Mouse (Mus musculus): ENCODE results near the gene Zpr1. TPM values are rescaled to one million over a fixed set of nuclear protein-coding genes. Genes with fewer than 3 reads are reported as not detected.
A peak's percentile ranks its signal among the peaks of the same experiment; 100 is the strongest.

The Zpr1 gene
- polyA plus RNA-seq, 1 experiment from 2014 or later, result 53.6 TPM

DNA sequence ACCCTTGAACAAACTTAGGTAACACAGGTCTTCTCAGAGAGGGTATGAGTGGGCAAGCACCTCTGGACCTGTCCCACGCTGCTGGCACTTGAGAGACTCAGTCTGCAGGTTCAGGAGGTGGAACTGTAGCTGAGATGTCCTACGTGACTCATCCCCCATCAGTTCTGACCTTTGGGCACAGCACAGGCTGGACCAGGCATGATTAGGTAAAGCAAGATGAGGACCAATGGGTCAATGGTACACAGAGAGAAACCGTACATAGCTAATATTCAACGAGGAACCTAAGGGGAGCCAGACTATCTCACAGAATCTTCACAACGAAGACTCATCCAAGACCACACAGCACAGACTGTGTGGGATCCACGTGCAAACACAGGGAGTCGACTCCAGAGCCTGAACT is 34.0 kb upstream of the Zpr1 start:
- no peak overlapping the region for H3K4me2 ChIP-seq
- no peaks in the 10 kb centered on the region for H3K36me3 ChIP-seq
- 86% methylated on average over 7 of the region's 7 CpGs for WGBS

DNA sequence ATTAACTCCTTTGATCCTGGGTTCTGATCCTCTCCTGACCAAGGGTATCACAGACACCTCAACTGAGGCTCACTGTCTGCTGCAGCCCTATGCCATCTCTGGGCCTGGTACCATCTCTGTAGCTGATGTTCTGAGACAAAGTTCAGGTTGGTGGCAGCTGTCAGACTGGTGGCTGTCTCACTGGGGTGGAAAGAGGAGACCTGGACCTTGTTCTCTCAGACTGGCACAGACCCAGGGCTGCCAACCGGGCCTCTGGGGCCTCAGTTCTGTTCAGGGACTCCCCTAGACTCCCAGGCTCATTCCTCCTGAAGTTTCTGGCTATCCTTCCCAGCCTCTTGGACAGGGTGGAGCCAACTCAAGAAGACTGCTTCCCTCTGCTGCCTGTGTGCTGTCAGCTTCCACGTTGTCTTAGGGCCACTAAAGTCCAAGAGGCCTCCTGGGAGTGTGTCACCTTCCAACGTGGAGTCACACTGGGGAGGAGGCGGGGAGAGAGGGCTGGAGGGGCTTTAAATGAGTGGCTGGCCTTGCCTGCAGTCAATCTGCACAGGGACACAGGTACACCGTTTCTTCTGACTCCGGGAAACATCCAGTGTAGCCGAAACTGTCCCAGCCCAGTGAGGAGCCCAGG is 32.2 kb upstream of the Zpr1 start, which contains the start of gene Apoa4:
TSS of gene Apoa4 (plus strand) at position 171 of the 628 bp plus-strand sequence.
- no peak within 1 kb of the TSS for H3K27ac ChIP-seq
- H3K27me3 ChIP-seq, result no peaks in the 10 kb centered on the region
- H3K36me3 ChIP-seq, result no peaks in the 10 kb centered on the region
- no peak within 1 kb of the TSS for H3K9ac ChIP-seq
- H3K9me3 ChIP-seq, result no peaks in the 10 kb centered on the region
- ATAC-seq (ENCODE audit: insufficient number of reproducible peaks, insufficient read depth, low FRiP score, low TSS enrichment, low read depth), result no peak
- H3K4me1 ChIP-seq, result no peaks in the 10 kb centered on the region
- WGBS, result 66% methylated on average over 7 of the region's 7 CpGs
- no peak within 1 kb of the TSS for H3K4me2 ChIP-seq
- no peak within 1 kb of the TSS for H3K4me3 ChIP-seq

More for the DNA sequence above, 34.0 kb upstream of the Zpr1 start:
- Histone ChIP-seq H3K9ac (no peak overlapping the region), H3K27ac (no peak overlapping the region), H3K9me3 (no peaks in the 10 kb centered on the region), H3K27me3 (no peaks in the 10 kb centered on the region), H3K4me1 (no peaks in the 10 kb centered on the region), H3K4me3 (no peak overlapping the region)
- no peak for ATAC-seq (ENCODE audit: insufficient number of reproducible peaks, insufficient read depth, low FRiP score, low TSS enrichment, low read depth)

DNA sequence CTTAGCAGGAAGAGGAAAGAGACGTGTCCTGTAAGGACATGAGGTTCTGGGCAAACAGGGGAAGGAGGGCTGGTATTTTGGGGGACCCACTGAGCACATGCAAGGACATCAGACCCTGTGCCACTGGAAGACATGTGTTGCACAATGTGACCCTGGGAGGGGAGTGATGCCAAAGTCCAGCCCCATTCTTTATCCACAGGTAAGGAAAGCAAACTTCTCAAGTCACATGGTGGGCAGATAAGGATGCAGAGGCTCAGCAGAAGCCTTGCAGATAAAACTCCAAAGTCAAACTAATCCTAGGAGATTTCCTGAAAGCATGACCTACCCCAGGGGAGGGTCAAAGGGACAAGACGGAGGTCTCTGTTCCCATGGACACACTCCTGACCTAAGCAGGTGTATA is 31.0 kb upstream of the Zpr1 start:
- 69% methylated on average over 2 of the region's 2 CpGs for WGBS
- no peak overlapping the region for H3K9ac ChIP-seq
- no peak for ATAC-seq (ENCODE audit: insufficient number of reproducible peaks, insufficient read depth, low FRiP score, low TSS enrichment, low read depth)
- H3K36me3 ChIP-seq, result no peaks in the 10 kb centered on the region
- no peak overlapping the region for H3K4me3 ChIP-seq
- H3K9me3 ChIP-seq, result no peaks in the 10 kb centered on the region
- H3K27ac ChIP-seq, result no peak overlapping the region
- no peaks in the 10 kb centered on the region for H3K27me3 ChIP-seq
- no peak overlapping the region for H3K4me2 ChIP-seq
- H3K4me1 ChIP-seq, result no peaks in the 10 kb centered on the region

DNA sequence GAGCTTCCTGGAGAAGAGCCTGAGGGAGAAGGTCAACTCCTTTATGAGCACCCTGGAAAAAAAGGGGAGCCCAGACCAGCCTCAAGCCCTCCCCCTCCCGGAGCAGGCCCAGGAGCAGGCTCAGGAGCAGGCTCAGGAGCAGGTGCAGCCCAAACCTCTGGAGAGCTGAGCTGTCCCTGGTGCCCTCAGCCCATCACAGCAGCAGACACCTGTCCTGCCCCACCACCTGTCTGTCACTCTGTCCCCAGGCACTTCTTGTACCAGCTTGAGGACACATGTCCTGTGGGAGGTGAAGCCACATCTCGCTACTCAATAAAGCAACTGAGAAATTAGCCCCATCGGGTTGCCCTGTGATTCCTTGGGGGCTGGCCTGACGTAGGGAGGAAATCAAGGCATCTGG is 29.7 kb upstream of the Zpr1 start:
- no peak overlapping the region for H3K27ac ChIP-seq
- H3K9me3 ChIP-seq, result no peaks in the 10 kb centered on the region
- no peaks in the 10 kb centered on the region for H3K4me1 ChIP-seq
- H3K4me3 ChIP-seq, result no peak overlapping the region
- no peak for ATAC-seq (ENCODE audit: insufficient number of reproducible peaks, insufficient read depth, low FRiP score, low TSS enrichment, low read depth)
- no peaks in the 10 kb centered on the region for H3K36me3 ChIP-seq
- H3K4me2 ChIP-seq, result no peak overlapping the region
- no peak overlapping the region for H3K9ac ChIP-seq
- H3K27me3 ChIP-seq, result no peaks in the 10 kb centered on the region
- 53% methylated on average over 4 of the region's 4 CpGs for WGBS

DNA sequence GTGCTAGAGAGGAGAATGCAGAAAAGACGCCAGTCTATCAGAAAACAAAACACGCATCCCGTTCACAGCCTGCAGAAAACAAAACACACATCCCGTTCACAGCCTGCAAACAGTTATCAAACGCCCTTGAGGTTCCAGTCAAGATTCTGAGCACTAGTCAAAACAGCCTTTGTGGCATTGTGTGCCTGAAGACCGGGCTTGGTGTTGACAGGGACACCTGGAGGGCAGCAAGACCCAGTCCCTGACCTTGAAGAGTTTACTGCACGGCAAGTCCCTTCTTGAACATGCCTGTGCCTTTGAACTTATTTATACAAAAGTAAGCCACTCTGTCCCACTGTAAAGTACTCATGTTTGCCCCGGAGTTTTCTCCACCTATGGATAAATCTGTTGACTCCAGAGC is 29.3 kb upstream of the Zpr1 start:
- Histone ChIP-seq H3K9ac (no peak overlapping the region), H3K9me3 (no peaks in the 10 kb centered on the region), H3K4me1 (no peaks in the 10 kb centered on the region), H3K36me3 (no peaks in the 10 kb centered on the region), H3K27me3 (no peaks in the 10 kb centered on the region), H3K4me3 (no peak overlapping the region), H3K27ac (no peak overlapping the region), H3K4me2 (no peak overlapping the region)
- 42% methylated on average over 8 of the region's 8 CpGs for WGBS
- ATAC-seq (ENCODE audit: insufficient number of reproducible peaks, insufficient read depth, low FRiP score, low TSS enrichment, low read depth), result no peak

DNA sequence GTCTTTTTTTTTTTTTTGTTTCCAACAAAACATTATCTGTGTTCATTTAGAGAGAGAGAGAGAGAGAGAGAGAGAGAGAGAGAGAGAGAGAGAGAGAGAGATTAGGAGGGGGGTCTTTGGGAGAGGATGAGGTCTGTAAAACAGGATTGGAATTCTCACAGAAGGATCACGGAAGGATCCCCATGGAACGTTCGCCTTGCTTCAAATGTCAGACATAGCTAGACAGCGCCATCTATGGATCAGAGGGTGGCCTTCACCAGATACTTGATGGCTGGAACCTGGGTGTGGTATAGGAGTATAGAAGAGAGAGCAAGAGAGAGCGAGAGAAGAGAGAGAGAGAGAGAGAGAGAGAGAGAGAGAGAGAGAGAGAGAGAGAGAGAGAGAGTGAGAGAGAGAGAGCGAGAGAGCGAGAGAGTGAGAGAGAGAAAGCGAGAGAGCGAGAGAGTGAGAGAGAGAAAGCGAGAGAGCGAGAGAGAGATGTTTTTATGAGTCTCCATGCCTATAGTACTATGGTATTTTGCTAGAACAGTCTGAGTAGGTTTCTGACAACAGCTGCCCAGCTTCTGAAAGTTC is 26.0 kb upstream of the Zpr1 start:
- ATAC-seq (ENCODE audit: insufficient number of reproducible peaks, insufficient read depth, low FRiP score, low TSS enrichment, low read depth), result no peak
- peak overlapping the region; percentile 37 for H3K4me2 ChIP-seq
- H3K4me3 ChIP-seq, result no peak overlapping the region
- H3K27ac ChIP-seq, result no peak overlapping the region
- H3K4me1 ChIP-seq, result no peaks in the 10 kb centered on the region
- H3K9ac ChIP-seq, result 0 out of 2 replicates have a peak overlapping the region, but pooled peaks have one; percentile 21
- H3K36me3 ChIP-seq, result no peaks in the 10 kb centered on the region
- no peaks in the 10 kb centered on the region for H3K9me3 ChIP-seq
- H3K27me3 ChIP-seq, result no peaks in the 10 kb centered on the region
- 28% methylated on average over 11 of the region's 11 CpGs for WGBS

DNA sequence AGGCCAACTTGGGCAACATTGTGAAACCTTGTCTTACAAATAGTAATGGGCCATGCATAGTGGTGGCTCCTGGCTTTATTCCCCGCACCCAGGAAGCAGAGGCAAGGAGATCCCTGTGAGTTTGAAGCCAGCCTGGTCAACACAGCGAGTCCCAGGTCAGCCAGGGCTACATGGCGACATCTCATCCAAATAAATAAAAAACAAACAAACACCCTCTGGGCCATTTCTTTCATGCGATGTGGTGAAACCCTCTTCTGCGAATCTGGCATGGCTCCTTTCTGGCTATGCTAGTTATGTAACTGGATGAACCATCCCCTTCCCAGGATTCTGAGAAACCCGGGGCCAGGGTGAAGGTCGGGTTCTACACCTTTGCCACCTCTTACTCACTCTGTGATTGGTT is 16.7 kb upstream of the Zpr1 start:
- no peak for ATAC-seq (ENCODE audit: insufficient number of reproducible peaks, insufficient read depth, low FRiP score, low TSS enrichment, low read depth)
- WGBS, result 89% methylated on average over 7 of the region's 7 CpGs

DNA sequence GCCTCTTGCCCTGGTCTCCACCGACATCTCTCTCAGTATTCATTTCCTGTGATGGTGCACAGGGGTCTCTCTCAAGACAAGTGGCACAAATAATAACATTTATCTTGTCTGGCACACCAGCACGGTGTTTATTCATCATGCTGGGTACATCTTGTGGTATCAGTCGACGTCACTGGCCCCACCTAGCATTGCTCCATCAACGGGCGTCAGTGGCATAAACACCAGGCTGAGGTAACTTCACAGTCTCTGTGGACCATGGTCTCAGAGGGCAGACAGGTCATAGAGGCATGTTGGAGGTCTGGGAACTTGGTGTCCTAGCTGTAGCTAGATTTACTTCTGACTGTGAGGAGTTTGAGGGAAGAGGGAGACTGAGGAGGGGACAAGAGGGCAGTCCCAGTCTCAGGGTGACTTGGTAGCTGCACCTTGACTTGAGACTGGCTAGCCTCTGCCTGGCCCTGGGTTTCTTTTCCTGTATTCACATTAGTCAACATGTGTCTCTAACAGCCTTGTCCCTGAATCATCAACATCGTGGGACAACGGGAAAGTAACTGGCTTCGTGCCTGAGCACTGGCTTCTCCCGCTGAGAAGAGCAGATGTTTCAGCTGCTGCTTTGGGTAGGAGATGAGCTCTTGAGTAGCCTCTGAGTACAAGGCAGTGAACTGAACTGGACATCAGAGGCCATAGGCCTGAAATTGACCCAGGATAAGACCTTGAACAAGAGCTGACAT is 16.0 kb upstream of the Zpr1 start:
- no peaks in the 10 kb centered on the region for H3K36me3 ChIP-seq
- no peak for ATAC-seq (ENCODE audit: insufficient number of reproducible peaks, insufficient read depth, low FRiP score, low TSS enrichment, low read depth)
- no peaks in the 10 kb centered on the region for H3K27me3 ChIP-seq
- H3K9ac ChIP-seq, result no peak overlapping the region
- WGBS, result 90% methylated on average over 10 of the region's 10 CpGs
- no peak overlapping the region for H3K4me2 ChIP-seq
- H3K9me3 ChIP-seq, result no peaks in the 10 kb centered on the region
- no peak overlapping the region for H3K27ac ChIP-seq
- H3K4me1 ChIP-seq, result no peaks in the 10 kb centered on the region
- no peak overlapping the region for H3K4me3 ChIP-seq

More for the DNA sequence above, 16.7 kb upstream of the Zpr1 start:
- Histone ChIP-seq H3K4me1 (no peaks in the 10 kb centered on the region), H3K9me3 (no peaks in the 10 kb centered on the region), H3K27me3 (no peaks in the 10 kb centered on the region), H3K9ac (no peak overlapping the region), H3K4me2 (no peak overlapping the region), H3K36me3 (no peaks in the 10 kb centered on the region), H3K4me3 (no peak overlapping the region), H3K27ac (no peak overlapping the region)

DNA sequence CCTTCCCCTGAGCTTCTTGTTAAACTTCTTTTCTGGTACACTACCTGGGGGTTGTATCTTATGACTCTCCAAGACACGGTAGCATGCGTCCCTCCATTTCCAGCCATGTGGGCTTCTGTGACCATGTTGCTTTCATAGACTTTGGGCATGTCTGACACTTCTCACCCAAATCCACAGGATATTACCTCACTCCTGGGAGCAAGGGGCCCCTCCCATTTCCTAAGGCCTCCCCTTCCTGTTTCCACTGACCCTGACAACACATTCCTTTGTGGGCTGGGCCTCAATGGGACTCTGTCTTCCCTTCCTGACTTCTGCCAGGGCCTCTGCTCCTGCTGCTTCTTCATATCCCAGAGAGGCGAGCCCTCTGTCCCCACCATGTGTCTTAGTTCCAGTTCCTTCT is 15.3 kb upstream of the Zpr1 start:
- no peak for ATAC-seq (ENCODE audit: insufficient number of reproducible peaks, insufficient read depth, low FRiP score, low TSS enrichment, low read depth)
- whole genome bisulfite sequencing, result 80% methylated on average over 3 of the region's 3 CpGs
- no peaks in the 10 kb centered on the region for H3K27me3 ChIP-seq

DNA sequence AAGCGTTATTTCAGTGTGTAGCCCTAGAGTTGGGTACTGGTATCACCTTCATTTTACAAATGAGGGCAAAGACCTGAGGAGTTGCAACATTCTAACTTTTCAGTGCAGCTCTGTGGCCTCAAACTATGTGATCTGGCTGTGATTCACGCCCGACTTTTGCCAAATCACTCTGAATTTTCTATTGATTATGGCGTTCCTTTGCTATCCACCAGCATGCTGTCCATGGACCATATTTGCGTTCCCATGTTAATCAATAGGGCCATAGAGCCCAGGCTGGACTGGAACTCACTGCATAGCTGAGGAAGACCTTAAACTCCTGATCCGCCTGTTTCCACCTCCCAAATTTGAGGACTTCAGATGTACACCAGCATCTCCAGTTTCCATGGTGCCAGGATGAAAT is 13.8 kb upstream of the Zpr1 start:
- Histone ChIP-seq H3K36me3 (no peaks in the 10 kb centered on the region), H3K27me3 (no peaks in the 10 kb centered on the region), H3K27ac (no peak overlapping the region), H3K9me3 (no peaks in the 10 kb centered on the region), H3K4me1 (no peaks in the 10 kb centered on the region), H3K9ac (no peak overlapping the region), H3K4me2 (no peak overlapping the region), H3K4me3 (no peak overlapping the region)
- no peak for ATAC-seq (ENCODE audit: insufficient number of reproducible peaks, insufficient read depth, low FRiP score, low TSS enrichment, low read depth)
- 88% methylated on average over 6 of the region's 6 CpGs for WGBS

More for the DNA sequence above, 15.3 kb upstream of the Zpr1 start:
- Histone ChIP-seq H3K4me3 (no peak overlapping the region), H3K9me3 (no peaks in the 10 kb centered on the region), H3K9ac (no peak overlapping the region), H3K4me1 (no peaks in the 10 kb centered on the region), H3K27ac (no peak overlapping the region), H3K36me3 (no peaks in the 10 kb centered on the region), H3K4me2 (no peak overlapping the region)

DNA sequence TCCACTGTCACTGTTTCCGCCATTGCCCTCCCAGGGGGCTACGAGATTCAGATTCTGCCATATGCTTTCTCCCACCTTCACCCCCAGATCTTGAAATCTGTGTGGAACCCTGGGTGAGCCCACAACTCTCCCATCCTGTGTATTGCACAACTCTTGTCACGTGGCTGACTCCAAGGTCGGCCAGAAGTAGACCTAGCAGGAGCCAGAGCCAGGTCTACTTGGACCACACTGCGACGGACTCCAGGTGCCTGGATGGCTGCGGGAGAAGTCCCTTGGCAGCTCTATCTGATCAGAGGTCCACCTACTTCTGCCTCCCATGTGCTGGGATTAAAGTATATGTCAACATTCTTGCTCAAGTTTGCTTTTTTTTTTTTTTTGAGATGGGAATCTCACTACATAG is 11.7 kb upstream of the Zpr1 start:
- WGBS, result 86% methylated on average over 7 of the region's 7 CpGs

DNA sequence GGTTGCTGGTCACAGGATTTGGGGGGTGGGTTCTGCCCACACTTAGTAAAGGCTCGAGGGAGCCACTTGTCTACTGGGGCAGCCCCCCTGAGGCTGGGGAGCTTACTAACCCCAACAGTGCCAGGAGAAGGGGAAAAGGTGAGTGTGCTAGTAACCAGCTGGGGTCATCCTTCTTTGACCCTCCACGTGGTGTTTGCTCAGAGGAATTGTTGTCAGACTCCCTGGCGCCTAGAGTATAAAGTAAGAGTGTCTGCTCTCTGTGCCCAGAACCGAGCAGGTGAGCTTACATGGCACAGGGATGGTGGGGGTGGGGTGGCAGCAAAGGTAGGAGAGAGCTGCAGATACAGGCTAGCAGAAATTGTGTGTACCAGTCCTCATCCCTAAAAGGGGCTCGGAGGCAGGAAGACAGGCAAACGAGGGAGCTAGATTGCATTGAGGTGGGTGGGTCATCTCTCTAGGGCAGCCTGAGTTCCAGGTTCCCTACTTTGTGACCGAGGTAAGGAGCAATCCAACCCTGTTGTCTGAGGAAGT is 4.5 kb upstream of the Zpr1 start, which contains the start of gene Apoa5:
TSS of gene Apoa5 (plus strand) at position 291 of the 531 bp plus-strand sequence.
- Histone ChIP-seq H3K27ac (no peak within 1 kb of the TSS), H3K9ac (no peak within 1 kb of the TSS), H3K9me3 (no peaks in the 10 kb centered on the region), H3K4me3 (no peak within 1 kb of the TSS), H3K27me3 (peaks cover 30% of the 10 kb centered on the region), H3K36me3 (no peaks in the 10 kb centered on the region), H3K4me1 (peaks cover 8% of the 10 kb centered on the region), H3K4me2 (no peak within 1 kb of the TSS)
- 53% methylated on average over 7 of the region's 7 CpGs for WGBS
- ATAC-seq (ENCODE audit: insufficient number of reproducible peaks, insufficient read depth, low FRiP score, low TSS enrichment, low read depth), result no peak

More for the DNA sequence above, 11.7 kb upstream of the Zpr1 start:
- no peak overlapping the region for H3K4me3 ChIP-seq
- no peak overlapping the region for H3K27ac ChIP-seq
- H3K36me3 ChIP-seq, result no peaks in the 10 kb centered on the region
- no peaks in the 10 kb centered on the region for H3K4me1 ChIP-seq
- ATAC-seq (ENCODE audit: insufficient number of reproducible peaks, insufficient read depth, low FRiP score, low TSS enrichment, low read depth), result no peak
- no peak overlapping the region for H3K4me2 ChIP-seq
- H3K9me3 ChIP-seq, result no peaks in the 10 kb centered on the region
- H3K9ac ChIP-seq, result no peak overlapping the region
- no peaks in the 10 kb centered on the region for H3K27me3 ChIP-seq

Measured in embryonic facial prominence, embryonic 13.5 days (tissue).